Mouse (Mus musculus) regulatory T cell (primary cell): ENCODE results near the gene Olfr1196.
"Not testable (repeated sequence)": the region's sequence is repeated elsewhere in the genome, so short reads cannot be mapped to it uniquely, and the experiment has no call there.

Source experiments
- in situ Hi-C: fragments of 300-600 bp; cut with MboI, MseI; formaldehyde crosslinking; loops from one replicate; pipeline ENCODE4 v1.15.1; 2025; ENCODE audit warnings: high pct_unique_total_duplicates

Gene Olfr1196

GRCm38 (mm10) chr2:88704497-88704896 lies at the start of gene Olfr1196:
Gene Olfr1196, minus strand, starts transcription at chr2:88704597.
- in situ Hi-C loops = no loop called here

GRCm38 (mm10) chr2:88751270-88751669 lies 46.9 kb upstream of the Olfr1196 start, which contains the start of gene Olfr1198:
Gene Olfr1198, minus strand, starts transcription at chr2:88751370.
- in situ Hi-C loops = no loop called here

GRCm38 (mm10) chr2:88743379-88743778 lies 39.0 kb upstream of the Olfr1196 start:
- in situ Hi-C loops = no loop called here

- in situ Hi-C loops = no loop called here
These were observed 27.9 kb upstream of the Olfr1196 start, which contains the start of gene Olfr1197 for GRCm38 (mm10) chr2:88732266-88732665. Gene Olfr1197, minus strand, starts transcription at chr2:88732366.

GRCm38 (mm10) chr2:88689087-88689486 lies 15.3 kb downstream of the Olfr1196 start, which contains the start of gene Olfr1195:
Gene Olfr1195, minus strand, starts transcription at chr2:88689187.
- in situ Hi-C loops = no loop called here

DNA sequence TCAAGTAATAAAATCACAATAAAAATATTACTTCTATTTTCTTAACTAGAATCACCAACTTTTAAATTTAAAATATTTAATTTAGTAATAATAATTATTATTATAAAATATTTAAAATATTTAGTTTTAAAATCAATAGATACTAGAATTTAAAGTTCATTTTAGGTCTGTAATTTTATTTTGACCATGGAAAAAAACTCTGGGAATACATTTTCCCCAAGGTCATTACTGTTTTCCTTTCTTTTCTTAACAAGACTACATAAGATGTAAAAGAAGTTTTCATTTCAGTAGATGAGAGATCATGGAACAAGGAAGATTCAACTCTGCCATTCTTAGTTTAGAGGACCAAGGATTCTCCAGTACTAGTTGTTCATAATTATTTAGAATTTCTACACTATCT lies 29.1 kb downstream of the Olfr1196 start, which contains the start of gene Olfr1193:
Gene Olfr1193, plus strand, starts transcription at position 301 of the 400 bp plus-strand sequence.
- in situ Hi-C loops = not testable (repeated sequence)

- in situ Hi-C loops = no loop called here
These were observed 56.2 kb downstream of the Olfr1196 start, which contains the start of gene Olfr1192-ps1 for GRCm38 (mm10) chr2:88648209-88648608. Gene Olfr1192-ps1, plus strand, starts transcription at chr2:88648509.
